Mouse (Mus musculus): ENCODE data around the gene Hist1h2bk.
A peak's percentile ranks its signal among the peaks of the same experiment; 100 is the strongest.
"Not testable (repeated sequence)": the region's sequence is repeated elsewhere in the genome, so short reads cannot be mapped to it uniquely, and the experiment has no call there.

The Hist1h2bk gene

DNA sequence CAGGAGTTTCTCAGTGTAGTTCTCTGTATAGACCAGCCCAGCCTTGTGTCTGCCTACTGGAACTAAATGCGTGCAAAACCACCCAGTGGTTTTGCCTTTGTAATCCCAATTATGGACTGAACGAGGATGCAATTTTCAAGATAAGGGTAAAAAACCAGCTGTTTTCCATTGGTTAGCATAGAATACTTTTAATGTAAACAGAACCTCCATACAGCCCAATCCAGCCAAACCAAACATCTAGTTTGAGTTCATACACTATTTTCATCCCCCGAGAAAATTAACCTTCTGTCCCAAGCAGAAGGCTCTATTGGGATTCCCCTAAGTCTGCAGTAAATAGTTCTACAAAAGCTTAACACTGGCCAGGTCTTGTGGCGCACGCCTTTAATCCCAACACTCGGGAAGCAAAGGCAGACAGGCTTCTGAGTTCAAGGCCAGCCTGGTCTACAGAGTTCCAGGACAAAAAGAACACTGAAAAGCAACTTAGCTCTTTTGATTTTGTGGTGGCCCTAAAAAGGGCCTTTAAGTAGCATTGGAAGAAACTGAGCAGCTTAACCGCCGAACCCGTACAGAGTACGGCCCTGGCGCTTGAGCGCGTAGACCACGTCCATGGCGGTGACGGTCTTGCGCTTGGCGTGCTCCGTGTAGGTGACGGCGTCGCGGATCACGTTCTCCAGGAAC lies 4.9 kb downstream of the Hist1h2bk start:
- peak; percentile 39 for DNase-seq (ENCODE audit: low read depth, low spot score)

DNA sequence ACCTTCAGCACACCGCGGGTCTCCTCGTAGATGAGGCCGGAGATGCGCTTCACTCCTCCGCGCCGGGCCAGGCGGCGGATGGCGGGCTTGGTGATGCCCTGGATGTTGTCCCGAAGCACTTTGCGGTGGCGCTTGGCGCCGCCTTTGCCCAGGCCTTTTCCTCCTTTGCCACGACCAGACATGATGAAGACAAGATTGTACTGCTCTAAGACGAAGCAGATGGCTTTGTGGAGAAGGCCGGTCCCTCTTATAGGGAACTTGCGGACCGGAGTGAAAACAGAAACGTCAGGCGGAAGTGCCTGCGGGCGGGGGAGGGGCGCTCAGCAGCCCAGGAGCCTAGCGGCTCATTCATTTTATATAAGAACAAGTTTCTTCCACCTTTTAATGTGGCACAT lies 5.5 kb downstream of the Hist1h2bk start, which contains the start of gene Hist1h4i:
TSS of gene Hist1h4i (minus strand) at position 221 of the 395 bp plus-strand sequence.
- DNase-seq (ENCODE audit: low read depth, low spot score), result peak; percentile 93

DNA sequence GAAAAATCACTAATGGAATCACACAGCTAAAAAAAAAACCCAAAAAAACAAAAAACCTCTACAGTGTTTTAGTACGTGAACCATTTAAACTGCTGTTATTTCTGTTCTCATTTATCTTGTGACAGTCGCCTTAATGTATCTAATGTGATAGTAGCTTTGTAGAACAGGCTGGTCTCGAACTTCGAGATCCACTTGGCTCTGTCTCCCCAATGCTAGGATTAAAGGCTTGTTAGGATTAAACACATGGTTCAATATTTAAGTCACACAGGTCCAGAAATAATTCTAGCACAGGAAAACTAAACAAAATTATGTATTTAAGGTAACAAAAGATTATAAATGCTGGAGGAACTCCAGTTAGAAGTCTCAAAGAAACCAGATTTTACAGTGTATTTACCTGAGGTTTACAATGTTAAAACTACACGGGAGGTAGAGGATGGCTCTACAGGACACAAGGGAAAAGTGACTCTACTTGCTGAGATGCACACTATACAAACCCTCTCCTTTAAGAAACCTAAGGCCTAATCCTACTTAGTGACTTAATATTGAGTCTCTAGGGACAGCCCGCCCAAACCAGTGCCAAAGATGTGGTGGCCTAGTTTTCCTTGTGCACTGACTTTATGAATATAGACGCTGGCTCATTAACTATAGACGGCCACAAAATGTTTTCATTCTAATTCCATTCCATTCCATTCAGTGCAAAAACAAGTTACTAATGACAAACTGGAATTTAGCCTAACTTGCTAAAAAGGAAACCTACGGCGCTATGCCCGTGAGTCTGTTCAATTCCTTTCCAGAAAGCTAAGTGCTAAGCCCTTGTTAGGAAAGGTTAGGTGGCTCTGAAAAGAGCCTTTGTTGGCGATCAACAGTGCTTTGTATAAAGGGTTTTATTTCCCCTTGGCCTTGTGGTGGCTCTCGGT lies 6.2 kb downstream of the Hist1h2bk start:
- peak; percentile 32 for DNase-seq (ENCODE audit: low read depth, low spot score)

DNA sequence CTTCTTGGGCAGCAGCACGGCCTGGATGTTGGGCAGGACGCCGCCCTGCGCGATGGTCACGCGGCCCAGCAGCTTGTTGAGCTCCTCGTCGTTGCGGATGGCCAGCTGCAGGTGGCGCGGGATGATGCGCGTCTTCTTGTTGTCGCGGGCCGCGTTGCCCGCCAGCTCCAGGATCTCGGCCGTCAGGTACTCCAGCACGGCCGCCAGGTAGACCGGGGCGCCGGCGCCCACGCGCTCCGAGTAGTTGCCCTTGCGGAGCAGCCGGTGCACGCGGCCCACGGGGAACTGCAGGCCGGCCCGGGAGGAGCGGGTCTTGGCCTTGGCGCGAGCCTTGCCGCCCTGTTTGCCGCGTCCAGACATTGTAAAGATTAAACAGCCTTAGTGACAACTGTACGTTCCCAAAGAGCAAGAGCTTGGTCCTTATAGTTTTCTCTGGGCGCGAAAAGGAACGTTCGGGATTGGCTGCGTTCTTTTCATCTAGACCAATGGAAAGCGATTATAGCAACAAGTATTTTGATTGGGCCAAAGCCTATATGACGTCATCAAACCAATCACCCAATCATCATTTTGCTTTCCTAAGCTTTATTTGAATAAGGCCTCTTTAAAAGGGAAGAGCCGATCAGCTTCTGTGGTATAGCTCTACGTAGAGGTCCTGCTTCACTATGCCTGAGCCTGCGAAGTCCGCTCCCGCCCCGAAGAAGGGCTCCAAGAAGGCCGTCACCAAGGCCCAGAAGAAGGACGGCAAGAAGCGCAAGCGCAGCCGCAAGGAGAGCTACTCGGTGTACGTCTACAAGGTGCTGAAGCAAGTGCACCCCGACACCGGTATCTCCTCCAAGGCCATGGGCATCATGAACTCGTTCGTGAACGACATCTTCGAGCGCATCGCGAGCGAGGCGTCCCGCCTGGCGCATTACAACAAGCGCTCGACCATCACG lies 7.2 kb downstream of the Hist1h2bk start, which contains the start of the genes Hist1h2ag and Hist1h2bj:
TSS of gene Hist1h2ag (minus strand) at position 377 of the 935 bp plus-strand sequence.
TSS of gene Hist1h2bj (plus strand) at position 647 of the 935 bp plus-strand sequence.
- peak; percentile 96 for DNase-seq (ENCODE audit: low read depth, low spot score)

DNA sequence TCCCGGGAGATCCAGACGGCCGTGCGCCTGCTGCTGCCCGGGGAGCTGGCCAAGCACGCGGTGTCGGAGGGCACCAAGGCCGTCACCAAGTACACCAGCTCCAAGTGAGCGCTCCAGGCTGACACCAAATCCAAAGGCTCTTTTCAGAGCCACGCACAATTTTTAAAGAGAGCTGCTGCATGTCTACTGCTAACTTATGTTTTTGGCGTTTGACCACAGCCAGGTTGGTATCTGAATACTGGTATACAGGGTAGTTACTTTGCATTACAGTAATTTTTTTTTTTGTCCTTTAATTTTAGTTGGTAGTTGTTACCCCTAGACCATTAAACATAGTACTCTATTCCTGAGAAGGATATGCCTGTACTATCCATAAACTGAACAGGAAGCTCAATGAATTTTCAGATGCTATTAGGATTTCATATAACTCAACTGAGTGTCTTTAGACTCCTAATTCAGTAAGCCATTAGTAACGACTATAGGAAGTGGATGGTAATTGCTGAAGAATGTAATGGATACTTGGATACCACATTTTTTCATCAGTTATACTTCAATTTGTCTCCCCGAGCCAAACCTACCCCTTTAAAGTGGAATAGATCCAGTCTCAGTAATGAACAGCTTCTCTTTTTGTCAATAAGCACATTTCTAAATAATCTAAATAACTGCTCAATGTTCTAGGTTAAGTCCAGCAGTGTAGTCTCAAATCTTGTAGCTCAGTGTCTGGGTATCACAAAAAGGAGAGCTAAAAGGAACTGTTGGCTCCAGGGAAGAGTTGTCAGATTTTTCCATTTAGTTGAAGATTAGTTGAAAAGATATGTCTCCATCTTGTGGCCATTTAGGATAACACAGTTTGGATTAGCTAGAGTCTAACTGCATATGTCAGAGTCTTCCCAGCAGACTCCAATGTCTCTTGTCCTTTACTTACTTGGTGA lies 8.1 kb downstream of the Hist1h2bk start:
- DNase-seq (ENCODE audit: low read depth, low spot score), result peak; percentile 54

DNA sequence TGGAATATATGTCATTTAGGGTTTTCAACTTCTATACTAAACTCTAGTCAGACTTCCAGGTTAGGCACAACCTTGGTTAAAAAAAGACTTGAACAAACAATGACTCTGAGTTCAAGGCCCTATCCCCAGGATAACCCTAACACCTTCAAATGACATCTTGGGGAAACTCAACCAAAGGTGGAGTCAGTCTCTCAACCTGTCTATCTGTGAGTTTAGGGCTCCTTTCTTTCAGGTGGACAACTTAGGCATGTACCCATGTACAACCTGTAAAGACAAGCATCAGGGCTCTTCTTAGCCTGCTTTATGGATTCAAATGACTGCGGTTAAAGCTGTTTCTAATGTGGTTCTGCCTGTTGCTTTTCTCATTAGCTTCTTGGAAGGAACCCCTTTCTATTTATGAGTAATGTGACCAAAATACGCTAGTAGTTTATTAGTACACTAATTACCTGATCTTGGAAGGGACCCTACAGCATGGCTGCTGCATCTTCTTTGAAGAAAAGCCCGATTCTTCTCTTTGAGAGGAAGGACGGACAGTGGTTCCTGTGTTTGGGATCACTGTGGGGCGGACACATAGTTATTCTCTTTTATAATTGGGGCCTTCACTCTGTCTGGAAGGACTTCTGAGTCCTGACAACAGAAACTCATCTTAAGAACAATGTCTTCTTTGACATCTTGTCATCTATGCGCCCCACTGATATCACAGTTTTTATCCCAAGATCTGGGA lies 8.9 kb downstream of the Hist1h2bk start:
- no peak for DNase-seq (ENCODE audit: low read depth, low spot score)

DNA sequence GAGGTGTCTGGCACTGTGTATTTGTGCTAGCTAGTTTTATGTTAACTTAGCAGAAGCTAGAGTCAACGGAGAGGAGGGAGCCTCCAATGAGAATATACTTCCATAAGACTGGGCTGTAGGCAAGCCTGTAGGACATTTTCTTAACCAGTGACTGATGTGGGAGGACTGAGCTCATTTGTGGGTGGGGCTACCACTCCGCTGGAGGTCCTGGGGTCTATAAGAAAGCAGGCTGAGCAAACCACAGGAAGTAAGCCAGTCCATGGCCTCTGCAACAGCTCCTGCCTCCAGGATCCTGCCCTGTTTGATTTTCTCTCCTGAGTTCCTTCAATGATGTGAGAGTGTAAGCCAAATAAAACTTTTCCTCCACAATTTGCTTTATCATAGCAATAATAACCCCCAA lies 9.6 kb downstream of the Hist1h2bk start:
- no peak for DNase-seq (ENCODE audit: low read depth, low spot score)

DNA sequence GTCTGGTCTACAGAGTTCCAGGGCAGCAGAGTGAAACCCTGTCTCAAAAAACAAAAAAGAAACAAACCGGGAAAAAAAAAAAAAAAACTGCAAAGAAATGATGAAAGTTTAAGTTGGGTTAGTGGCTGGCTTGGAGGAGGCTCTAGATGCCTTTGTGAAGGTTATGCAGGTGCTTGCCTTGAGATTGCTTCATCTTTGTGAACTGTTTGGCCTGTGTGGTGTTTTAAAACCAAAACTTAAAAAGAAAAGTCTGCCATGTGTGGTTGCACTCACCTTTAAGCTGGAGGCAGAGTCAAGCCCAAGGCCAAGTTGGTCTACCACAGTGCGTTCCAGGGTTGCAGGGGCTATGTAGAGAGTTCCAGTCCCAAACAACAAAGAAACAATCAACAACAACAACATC lies 13.4 kb downstream of the Hist1h2bk start:
- no peak for DNase-seq (ENCODE audit: low read depth, low spot score)

DNA sequence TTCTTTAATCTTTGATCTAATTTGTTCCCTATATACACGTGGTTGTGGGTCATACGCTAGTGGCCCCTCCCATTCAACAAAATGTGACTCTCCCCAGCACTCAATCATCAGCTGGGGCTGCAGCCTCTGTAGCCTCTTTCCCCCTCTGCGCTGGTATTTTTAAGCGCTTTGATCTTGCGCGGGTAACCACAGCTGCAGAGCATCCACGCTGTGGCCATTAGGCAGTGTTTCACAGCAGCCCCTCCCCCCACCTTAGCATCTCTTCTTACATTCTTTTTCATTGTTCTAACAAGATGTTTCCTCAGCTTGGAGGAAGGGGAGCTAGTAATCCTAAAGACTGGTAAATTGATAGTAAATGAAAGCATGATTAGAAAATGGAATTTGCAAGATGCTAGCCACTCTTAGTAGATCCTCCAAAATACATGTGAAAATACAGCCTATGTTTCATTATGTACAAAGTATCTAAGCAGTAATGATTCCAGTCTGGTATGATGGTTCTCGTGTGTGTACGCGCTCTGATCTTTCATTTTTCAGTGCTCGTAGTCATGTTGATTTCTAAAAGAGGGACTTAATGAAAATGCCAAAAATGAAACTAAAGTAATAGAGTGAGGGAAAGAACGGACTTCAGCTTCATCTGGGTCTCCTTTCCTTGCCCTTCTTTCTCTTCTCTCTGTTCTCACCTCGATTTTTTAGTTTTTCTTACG lies 14.2 kb downstream of the Hist1h2bk start:
- DNase-seq (ENCODE audit: low read depth, low spot score), result peak; percentile 69

DNA sequence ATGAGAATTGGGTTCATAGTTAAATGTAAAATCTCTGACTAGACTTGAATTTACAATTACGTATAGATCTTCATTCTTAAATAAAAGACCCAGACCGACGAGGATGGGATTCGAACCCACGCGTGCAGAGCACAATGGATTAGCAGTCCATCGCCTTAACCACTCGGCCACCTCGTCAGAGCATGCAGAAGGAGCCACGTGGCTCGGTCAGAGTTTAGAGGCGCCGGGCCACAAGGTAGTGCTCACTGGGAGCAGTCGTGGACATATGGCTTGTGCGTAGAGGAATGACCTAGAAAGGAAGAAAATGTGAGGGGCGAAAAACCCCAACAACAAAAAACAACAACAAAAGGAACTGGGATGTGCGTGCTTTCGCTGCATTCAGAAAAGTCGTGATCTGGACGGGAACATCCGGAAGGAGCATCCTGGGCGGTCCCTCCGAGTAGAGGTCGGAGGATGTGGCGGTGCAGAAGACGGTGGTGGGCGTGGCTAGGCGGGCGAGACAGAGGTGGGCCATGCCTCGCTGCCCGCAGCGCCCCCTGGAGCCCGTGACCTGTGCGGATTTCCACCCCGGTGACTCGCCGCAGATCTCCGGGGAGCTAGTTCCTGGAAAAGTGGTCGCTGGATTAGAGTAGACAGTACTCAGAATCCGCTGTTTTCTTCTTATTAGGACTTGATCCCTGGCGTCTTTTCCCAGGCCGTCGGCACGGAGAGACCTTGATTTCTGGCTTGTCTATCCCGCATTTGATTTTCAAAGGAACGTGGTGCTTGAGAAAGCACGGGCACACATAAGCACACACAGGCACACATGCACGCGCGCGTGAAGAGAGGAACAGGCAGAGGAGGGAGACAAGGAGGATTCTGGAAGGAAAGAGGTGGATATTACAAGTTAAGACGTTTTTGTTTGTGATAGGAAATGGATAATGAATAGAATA lies 15.2 kb downstream of the Hist1h2bk start:
- DNase-seq (ENCODE audit: low read depth, low spot score), result peak; percentile 91

DNA sequence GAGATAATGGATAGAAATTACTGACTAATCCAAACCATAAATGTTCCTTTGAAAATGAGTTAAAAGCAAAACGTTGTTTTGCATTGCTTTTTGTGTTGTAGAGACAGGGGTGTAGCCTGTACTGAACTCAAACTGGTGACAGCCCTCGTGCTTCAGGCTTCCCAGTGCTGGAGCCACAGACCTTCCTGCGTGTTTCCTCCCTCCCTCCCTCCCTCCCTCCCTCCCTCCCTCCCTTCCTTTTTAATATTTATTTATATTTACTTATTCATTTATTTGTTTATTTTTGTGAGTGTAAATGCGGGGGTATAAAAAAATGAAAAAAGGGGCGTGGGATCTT lies 15.8 kb downstream of the Hist1h2bk start:
- DNase-seq (ENCODE audit: low read depth, low spot score), result no peak

DNA sequence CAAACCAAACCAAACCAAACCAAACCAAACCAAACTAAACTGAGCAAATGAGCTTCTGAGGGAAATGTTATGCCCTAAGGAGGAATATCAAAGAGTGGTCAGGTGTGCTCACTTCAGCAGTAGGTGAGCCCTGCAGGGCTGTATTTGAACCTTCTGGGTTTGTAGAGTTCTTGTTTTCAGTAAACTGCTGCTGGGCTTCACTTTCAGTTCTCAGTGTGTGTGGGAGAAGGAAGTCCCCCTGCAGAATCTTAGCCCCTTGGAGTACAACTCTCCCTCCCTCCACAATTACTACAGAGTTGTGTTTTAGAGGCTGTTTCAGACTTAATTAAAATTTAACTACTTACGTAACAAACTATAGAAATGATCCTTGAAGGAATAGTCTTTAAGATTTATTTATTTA lies 18.1 kb downstream of the Hist1h2bk start:
- DNase-seq (ENCODE audit: low read depth, low spot score), result no peak

DNA sequence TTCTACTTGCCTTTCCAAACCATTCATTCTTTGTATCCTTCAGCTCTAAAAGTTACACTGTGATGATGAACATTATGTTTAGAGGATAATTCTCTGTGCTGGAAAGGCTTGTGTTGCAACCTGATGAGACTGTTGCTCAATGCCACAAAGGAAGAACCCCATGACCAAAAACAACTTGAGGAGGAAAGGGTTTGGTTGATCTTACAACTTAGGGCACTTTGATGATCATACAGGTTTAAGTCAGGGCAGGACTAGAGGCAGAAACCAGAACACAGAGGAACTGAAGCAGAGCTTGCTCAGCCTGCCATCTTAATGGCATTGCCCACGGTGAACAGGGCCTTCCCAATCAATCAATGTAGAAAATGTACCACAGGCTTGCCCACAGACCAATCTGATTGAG lies 25.8 kb downstream of the Hist1h2bk start:
- DNase-seq (ENCODE audit: low read depth, low spot score), result no peak

DNA sequence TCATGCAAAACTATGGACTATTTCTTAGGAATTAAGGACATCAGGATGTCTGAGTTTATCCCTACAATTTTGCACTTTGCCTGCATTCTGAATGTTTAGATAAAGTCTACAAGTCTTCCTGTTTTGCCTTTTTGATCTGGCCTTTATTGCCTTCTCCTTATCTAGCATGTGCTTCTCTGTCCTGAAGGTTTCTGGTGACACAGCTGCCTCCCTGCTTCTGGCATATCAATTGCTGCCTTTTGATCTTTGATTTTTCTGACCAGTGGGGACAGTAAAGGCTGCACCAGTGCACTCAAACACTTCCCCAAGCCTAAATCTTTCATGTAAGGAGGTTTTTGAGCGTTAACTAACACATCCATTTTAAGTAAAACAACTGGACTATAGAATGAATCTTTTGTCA lies 27.8 kb downstream of the Hist1h2bk start:
- DNase-seq (ENCODE audit: low read depth, low spot score), result no peak

DNA sequence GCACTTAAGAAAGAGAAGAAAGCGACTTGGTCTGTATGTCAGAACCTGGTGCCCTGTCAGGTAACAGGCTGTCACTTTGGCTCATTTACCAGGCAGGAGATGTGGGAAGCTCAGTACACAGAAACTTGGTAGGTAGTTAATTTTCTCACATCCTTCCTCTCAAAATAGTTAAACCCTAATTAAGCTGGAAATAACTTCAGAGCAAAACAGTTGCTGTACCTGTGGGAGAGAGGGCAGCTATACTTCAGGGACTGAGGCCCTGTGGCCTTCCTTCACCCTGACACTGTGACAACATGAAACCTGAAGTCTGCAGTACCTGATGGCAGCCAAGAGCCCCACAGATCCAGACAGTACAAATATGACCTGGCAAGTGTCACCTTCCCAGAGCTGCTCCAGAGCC lies 48.5 kb downstream of the Hist1h2bk start, which contains the start of gene Vmn1r188:
TSS of gene Vmn1r188 (plus strand) at position 301 of the 400 bp plus-strand sequence.
- not testable (repeated sequence) for DNase-seq (ENCODE audit: low read depth, low spot score)

Measured in embryo, embryonic 11.5 days (tissue).